Mouse (Mus musculus): ENCODE measurements around the gene Styxl1.

DNA sequence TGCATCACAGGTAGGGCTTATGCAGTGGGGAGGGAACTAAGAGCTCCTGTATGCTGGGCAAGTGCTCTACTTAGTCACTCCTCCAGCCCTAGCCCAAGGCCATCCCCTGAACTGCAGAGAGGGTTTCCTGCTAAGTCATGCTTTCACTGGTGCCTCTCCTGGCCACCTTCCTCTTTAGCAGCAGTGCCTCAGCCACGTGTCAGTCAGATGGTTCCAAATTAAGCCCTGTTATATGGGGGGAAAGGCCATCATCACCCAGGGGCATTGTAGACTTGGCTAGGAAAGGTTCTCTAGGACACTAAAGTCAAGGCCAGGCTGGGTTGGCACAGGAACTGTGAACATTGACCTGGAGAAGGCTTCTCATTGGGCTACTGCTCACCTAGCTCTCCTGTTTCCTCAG, 70.3 kb downstream of the Styxl1 start:
- TF ChIP-seq TAL1 (conservative IDR thresholded peaks at IDR 0.05; ENCODE audit: low read depth, low read length) (no peak), CTCF (IDR thresholded peaks at IDR 0.05; ENCODE audit: low read depth, low read length) (no peak), GATA1 (IDR thresholded peaks at IDR 0.05; ENCODE audit: borderline replicate concordance, low read length) (no peak), GATA2 (IDR thresholded peaks at IDR 0.05; ENCODE audit: borderline replicate concordance, low read depth, low read length) (no peak)
